Mouse (Mus musculus) liver, embryonic 18 days (tissue): ENCODE data around the gene Ifna2. TPM values are rescaled to one million over a fixed set of nuclear protein-coding genes. Genes with fewer than 3 reads are reported as not detected.

Experiments
- polyA plus RNA-seq: library from polyadenylated mRNA; depleted of rRNA; stranded (reverse); fragments of >200 nt; gene quantifications from 2 replicates; pipeline ENCODE4 v1.2.3, GENCODE M21; 2012; rRNA removed

The Ifna2 gene
- polyA plus RNA-seq: not detected in 2 replicates

DNA sequence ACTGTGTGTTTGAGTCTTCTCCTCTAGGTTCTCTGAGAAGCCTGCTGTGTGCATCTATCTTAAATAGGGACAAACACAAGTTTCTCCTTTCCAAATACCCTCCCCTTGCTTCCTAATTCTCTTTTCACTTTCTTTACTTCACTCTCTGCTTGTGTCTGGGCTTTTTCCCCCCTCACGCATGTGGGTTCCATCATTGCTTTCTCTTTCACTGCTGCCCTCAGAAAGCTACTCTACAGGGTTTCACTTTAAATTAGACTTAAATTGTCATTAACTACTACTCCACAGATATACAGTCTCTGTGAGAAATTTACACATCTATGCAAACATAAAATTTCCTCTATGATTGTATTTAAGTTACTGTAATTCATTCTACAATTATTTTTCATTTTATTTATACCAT is at the start of gene Ifna2:
Gene Ifna2 (minus strand): TSS at position 101 of the 400 bp plus-strand sequence.

DNA sequence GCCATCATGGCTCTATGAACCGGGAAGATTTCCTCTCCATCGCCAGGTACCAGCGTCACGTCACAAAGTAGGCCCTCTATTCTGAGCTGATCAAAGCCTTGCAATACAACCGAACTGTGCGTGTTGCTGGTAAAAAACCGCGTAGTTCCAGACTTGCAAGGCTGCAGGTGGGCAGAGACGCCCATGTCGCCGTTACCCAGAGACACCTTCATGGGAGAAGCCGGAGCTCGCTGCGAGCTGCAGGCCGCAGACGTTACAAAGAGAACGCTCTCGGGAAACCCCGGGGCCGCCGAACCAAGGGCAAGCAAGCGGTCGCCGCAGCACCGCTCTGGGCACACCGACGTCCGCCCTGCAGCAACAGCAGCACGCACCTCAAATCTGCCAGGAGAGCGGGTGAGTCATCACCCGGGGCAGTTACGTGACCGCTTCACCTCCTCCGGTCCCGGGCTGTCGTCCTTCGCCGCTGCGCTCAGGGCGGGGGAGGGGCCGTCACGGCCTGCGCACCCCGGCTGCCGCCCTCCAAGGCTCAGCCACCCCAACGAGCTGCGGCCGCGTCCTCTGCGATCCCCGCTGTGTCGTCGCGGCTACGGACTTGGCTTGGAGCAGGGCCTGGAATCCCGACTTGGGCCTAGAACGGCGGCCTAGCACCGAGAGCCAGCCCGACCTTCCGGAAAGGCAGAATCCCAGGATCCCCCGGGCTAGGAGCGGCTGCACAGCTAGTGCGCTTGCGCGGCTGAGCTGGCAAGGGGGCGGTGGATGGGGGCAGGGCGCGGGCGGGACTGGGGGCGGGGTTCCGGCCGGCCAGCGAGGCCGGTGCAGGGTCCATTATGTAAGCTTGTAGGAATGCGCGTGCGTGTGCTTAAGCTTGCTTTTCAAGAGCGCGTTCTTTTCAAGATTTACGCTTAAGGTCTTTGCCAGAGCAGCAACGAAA is 38.3 kb upstream of the Ifna2 start, which contains the start of the genes Gm26566 and Klhl9:
Gene Gm26566 (plus strand): TSS at position 15 of the 931 bp plus-strand sequence.
Gene Klhl9 (minus strand): TSS at position 675 of the 931 bp plus-strand sequence.

DNA sequence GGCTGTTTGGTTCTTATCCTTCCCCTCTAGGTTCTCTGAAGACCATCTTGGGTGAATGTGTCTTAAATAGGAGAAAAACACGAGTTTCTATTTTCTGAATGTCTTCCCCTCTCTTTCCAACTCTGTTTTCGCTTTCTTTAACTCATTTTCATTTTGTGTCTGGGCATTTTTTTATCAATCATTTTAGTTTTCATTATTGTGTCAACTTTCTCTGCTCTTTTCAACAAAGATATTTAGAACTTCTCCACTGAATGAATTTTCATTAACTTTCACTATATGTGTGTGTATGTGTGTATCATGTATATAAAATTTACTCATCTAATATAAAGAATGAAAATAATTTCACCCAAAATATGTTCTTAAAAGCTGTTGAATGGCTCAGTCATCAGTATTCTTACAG is 7.5 kb upstream of the Ifna2 start, which contains the start of gene Ifnab:
Gene Ifnab (minus strand): TSS at position 101 of the 400 bp plus-strand sequence.

DNA sequence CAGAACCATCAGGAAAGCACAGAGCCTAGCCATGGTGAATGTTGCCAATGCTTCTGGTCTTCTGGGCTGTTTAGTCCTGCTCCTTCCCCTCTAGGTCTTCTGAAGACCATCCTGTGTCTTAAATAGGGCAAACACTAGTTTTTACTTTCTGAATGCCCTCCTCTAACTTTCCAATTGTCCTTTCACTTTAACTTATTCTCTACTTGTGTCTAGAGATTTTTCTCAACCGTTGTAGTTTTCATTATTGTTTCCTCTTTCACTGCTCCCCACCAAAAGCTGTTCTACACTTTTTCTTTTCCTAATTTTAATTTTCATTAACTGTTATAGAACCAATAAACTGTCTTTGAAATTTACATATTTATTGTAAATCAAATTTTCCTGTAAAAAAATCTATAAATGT is 6.9 kb downstream of the Ifna2 start, which contains the start of gene Ifna16:
Gene Ifna16 (minus strand): TSS at position 101 of the 400 bp plus-strand sequence.

DNA sequence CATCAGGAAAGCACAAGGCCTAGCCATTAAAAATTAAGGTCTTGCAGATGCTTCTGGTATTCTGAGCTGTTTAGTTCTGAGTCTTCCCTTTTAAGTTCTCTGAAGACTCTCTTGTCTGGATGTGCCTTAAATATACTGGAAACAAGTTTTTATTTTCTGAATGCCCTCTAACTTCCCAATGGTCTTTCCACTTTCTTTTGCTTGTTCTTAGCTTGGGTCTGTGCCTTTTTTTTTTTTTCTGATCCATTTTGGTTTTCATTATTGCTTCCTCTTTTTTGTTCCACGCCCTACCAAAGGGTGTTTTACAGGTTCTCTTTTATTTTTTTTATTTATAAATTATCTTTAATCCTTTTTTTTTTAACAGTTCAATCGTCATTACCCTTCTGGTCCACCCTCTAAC is 39.4 kb downstream of the Ifna2 start, which contains the start of gene Ifna13:
Gene Ifna13 (minus strand): TSS at position 101 of the 400 bp plus-strand sequence.

DNA sequence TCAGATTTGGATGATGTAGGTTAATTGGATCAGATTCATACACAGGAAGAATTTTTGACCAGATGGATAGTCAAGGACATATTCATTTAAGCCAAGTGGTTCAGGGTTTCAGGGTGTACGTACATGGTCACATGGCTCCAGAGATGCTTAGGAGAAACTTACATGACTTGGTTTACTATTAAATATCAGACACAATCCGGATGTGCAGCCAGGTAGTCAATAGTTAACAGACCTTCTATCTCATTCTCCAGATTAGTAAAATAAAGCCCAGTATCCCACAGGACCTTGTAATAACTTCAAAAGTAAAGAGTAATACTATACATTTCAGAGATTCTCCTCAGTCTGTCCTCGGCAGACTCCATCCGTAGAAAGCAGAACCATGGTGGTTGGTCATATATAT is 49.4 kb downstream of the Ifna2 start, which contains the start of gene C87499:
Gene C87499 (minus strand): TSS at position 101 of the 400 bp plus-strand sequence.

Other genes with a start within 250 kb of the Ifna2 start
- gene Hacd4, start 245.0 kb downstream of the Ifna2 start, polyA plus RNA-seq: 1.7 and 1.9 TPM in 2 replicates
- not detected in 2 replicates for gene Ifnb1, start 161.1 kb downstream of the Ifna2 start, polyA plus RNA-seq
- not detected in 2 replicates for gene Ifna15, start 125.7 kb downstream of the Ifna2 start, polyA plus RNA-seq
- gene Ifna14, start 112.1 kb downstream of the Ifna2 start, polyA plus RNA-seq: not detected in 2 replicates
- gene Ifna9, start 91.5 kb downstream of the Ifna2 start, polyA plus RNA-seq: not detected in 2 replicates
- gene Ifna12, start 80.5 kb downstream of the Ifna2 start, polyA plus RNA-seq: not detected in 2 replicates
- not detected in 2 replicates for gene C87499, start 49.5 kb downstream of the Ifna2 start, polyA plus RNA-seq
- gene Ifna13, start 39.5 kb downstream of the Ifna2 start, polyA plus RNA-seq: not detected in 2 replicates
- not detected in 2 replicates for gene Ifna16, start 7.0 kb downstream of the Ifna2 start, polyA plus RNA-seq
- gene Ifnab, start 7.4 kb upstream of the Ifna2 start, polyA plus RNA-seq: not detected in 2 replicates
- 0.03 and 0.05 TPM in 2 replicates for gene Gm26566, start 37.9 kb upstream of the Ifna2 start, polyA plus RNA-seq
- 9.8 and 10.8 TPM in 2 replicates for gene Klhl9, start 38.6 kb upstream of the Ifna2 start, polyA plus RNA-seq
- gene Gm13271, start 71.0 kb upstream of the Ifna2 start, polyA plus RNA-seq: not detected in 2 replicates
- 0.04 TPM in 1 of 2 replicates, not detected in the other for gene Gm13283, start 76.2 kb upstream of the Ifna2 start, polyA plus RNA-seq
- not detected in 2 replicates for gene Gm13290, start 89.9 kb upstream of the Ifna2 start, polyA plus RNA-seq
- gene Gm13289, start 93.0 kb upstream of the Ifna2 start, polyA plus RNA-seq: not detected in 2 replicates
- gene Gm13272, start 95.9 kb upstream of the Ifna2 start, polyA plus RNA-seq: not detected in 2 replicates
- gene Ifnz, start 98.2 kb upstream of the Ifna2 start, polyA plus RNA-seq: 0.02 and 0.04 TPM in 2 replicates
- gene Gm13276, start 101.8 kb upstream of the Ifna2 start, polyA plus RNA-seq: not detected in 2 replicates
- not detected in 2 replicates for gene Gm13277, start 104.7 kb upstream of the Ifna2 start, polyA plus RNA-seq
- gene Gm13278, start 107.6 kb upstream of the Ifna2 start, polyA plus RNA-seq: not detected in 2 replicates
- not detected in 2 replicates for gene Gm13275, start 110.6 kb upstream of the Ifna2 start, polyA plus RNA-seq
- gene Gm13279, start 113.5 kb upstream of the Ifna2 start, polyA plus RNA-seq: not detected in 2 replicates
- gene Gm13285, start 115.8 kb upstream of the Ifna2 start, polyA plus RNA-seq: not detected in 2 replicates
- not detected in 2 replicates for gene Gm13287, start 119.3 kb upstream of the Ifna2 start, polyA plus RNA-seq
- 0.02 TPM in 1 of 2 replicates, not detected in the other for gene Gm13288, start 121.6 kb upstream of the Ifna2 start, polyA plus RNA-seq
- gene Ifna7, start 132.3 kb upstream of the Ifna2 start, polyA plus RNA-seq: not detected in 2 replicates
- not detected in 2 replicates for gene Ifna11, start 136.0 kb upstream of the Ifna2 start, polyA plus RNA-seq
- gene Ifna6, start 143.5 kb upstream of the Ifna2 start, polyA plus RNA-seq: not detected in 2 replicates
- not detected in 2 replicates for gene Ifna5, start 151.6 kb upstream of the Ifna2 start, polyA plus RNA-seq
- gene Ifna4, start 157.9 kb upstream of the Ifna2 start, polyA plus RNA-seq: not detected in 2 replicates
- gene Ifna1, start 166.2 kb upstream of the Ifna2 start, polyA plus RNA-seq: not detected in 2 replicates
- gene Ifne, start 196.3 kb upstream of the Ifna2 start, polyA plus RNA-seq: not detected in 2 replicates